1 mouse cellular context compared by ENCODE assay signal in the genomic region with DNA sequence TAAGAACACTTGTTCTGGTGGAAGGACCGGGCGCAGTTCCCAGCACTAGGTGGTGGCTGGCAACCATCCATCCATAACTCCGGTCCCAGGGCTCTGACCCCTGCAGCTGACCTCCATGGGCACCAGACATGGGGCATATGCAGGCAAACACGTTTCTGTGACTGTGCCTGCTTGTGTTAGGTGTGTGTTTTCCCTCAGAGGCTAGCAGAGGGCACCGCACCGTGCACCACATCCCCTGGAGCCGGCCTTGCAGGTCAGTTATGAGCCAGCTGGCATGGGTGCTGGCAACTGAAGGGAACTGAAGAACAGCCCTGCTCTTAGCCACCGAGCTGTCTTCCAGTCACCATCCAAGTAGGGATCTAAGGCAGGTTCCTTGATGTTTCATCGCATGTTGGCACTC.
TF ChIP-seq lines count a peak whose summit lies in the region.

No protein-coding gene starts in this region.

TF ChIP-seq in CH12.LX, 34 proteins besides CTCF, POLR2A, EP300 and RAD21 (continued from another document):
- TF ChIP-seq RCOR1 (conservative IDR thresholded peaks at IDR 0.05; ENCODE audit: low read depth, low read length) (no peak), BHLHE40 (IDR thresholded peaks at IDR 0.05; ENCODE audit: low read depth, low read length) (no peak), POLR2AphosphoS2 (IDR thresholded peaks at IDR 0.05; ENCODE audit: low read depth, low read length) (no peak), ZKSCAN1 (IDR thresholded peaks at IDR 0.05; ENCODE audit: borderline replicate concordance, low read depth, low read length) (no peak), UBTF (IDR thresholded peaks at IDR 0.05; ENCODE audit: low read depth, low read length) (no peak), SMC3 (IDR thresholded peaks at IDR 0.05; ENCODE audit: low read depth, low read length) (no peak), KAT2A (IDR thresholded peaks at IDR 0.05; ENCODE audit: insufficient replicate concordance, low read length) (no peak), MAX (IDR thresholded peaks at IDR 0.05; ENCODE audit: low read length) (no peak), HCFC1 (IDR thresholded peaks at IDR 0.05; ENCODE audit: low read depth, low read length) (no peak), SIN3A (IDR thresholded peaks at IDR 0.05; ENCODE audit: low read length) (no peak), PAX5 (IDR thresholded peaks at IDR 0.05; ENCODE audit: low read length) (no peak), MXI1 (IDR thresholded peaks at IDR 0.05; ENCODE audit: low read depth, low read length) (no peak)
